Mouse (Mus musculus): ENCODE results near the gene Ninl.

The Ninl gene

DNA sequence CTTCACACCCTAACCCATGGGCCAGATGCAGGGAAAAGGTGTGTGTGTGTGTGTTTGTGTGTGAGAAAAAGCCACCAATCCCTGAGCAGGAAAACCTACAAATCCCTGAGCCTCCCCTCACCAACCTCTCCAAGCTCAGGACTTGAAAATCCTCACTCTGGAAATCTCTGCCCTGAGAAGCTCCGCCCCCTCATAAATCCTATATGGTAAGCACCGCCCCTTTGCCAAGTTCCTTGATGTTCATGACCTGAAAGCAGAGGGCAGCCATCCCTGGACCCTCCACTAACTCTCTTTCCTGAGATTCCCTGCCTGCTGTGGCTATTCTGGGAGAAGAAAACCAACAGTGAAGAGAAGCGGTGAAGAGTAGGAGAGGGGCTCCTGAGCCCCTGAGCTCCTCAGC, 40.2 kb downstream of the Ninl start:
- DNase-seq (ENCODE audit: extremely low spot score, low spot score): peak; percentile 47

DNA sequence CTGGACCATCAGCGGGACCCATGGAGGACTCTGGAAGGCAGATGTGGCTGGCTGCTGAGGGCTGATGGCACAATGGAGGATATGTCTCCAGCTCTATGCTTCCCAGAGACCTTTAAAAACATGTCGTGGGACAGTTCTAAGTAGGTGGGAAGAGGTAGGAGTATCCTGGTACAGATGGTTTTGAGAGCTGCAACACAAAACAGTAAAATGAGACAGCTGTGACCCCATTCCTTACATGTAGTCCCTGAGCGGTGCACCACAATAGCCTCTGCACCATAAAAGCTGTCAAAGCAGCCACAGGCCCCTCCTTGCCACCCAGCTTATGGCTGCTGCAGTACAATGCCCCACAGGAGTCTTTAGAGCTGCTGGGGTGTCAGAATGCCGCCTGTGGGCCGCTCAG, 41.6 kb downstream of the Ninl start:
- no peak for DNase-seq (ENCODE audit: extremely low spot score, low spot score)

DNA sequence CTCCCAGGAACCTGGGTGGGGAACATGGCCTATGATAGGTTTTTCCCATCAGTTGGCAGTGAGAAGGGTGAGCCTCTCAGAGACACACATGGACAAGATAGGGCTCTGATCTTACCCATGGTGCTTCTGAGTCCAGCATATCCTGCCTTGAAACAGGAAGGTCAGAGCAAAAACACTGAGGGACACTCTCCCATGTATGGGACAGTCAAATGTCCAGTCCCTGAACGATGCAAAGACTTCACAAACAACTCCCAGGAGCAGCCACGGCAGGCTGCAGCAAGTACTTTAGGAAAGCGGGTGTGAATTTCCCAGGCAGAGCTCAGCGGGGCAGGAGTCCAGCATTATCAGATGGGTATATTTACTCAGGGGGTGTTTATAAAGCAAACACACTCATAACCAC, 43.9 kb downstream of the Ninl start:
- DNase-seq (ENCODE audit: extremely low spot score, low spot score): no peak

GRCm38 (mm10) chr2:150991050-150991449, 48.1 kb downstream of the Ninl start:
- no peak for DNase-seq (ENCODE audit: extremely low spot score, low spot score)

DNA sequence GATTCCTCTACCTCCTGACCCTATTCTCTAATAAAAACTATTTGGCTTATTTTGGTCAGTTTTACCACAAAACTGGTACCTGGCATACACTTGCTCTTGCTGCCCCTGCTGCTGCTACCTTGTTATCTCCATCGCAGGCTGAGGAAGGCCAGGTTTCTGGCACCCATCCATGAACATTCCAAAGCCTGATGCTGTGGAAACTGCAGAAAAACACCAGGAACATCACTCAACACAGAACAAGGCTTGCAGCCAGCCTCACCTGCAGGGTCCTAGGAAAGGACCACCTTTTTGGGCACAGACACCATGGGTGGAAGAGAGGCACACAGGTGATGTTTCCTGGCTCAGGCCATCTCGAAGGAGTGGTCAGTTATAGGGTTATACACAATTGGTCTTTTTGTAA, 48.7 kb downstream of the Ninl start:
- DNase-seq (ENCODE audit: extremely low spot score, low spot score): no peak

GRCm38 (mm10) chr2:150985359-150985758, 53.8 kb downstream of the Ninl start:
- no peak for DNase-seq (ENCODE audit: extremely low spot score, low spot score)

GRCm38 (mm10) chr2:150982051-150982450, 57.1 kb downstream of the Ninl start:
- DNase-seq (ENCODE audit: extremely low spot score, low spot score): no peak

DNA sequence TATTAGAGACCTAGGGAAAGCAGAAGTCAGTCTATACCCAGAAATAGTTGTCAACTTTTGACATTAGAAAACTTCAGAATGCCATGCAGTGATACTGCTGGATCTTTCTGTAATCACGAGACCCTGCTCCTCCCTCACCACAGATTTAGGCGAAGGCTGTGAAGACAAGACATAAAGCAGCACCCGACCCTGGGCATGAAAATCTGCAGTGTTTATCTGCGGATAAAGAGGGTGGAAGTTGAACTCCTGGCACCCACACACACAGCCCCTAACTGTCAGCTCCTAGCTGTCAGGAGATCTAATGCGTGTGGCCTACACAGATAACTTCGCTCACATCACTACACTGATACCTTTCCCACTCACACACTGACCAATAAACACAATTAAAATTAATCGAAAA, 57.7 kb downstream of the Ninl start:
- DNase-seq (ENCODE audit: extremely low spot score, low spot score): peak; percentile 4

GRCm38 (mm10) chr2:150979861-150980620, 59.1 kb downstream of the Ninl start:
- DNase-seq (ENCODE audit: extremely low spot score, low spot score): peak; percentile 8

GRCm38 (mm10) chr2:150978791-150979190, 60.4 kb downstream of the Ninl start:
- peak; percentile 10 for DNase-seq (ENCODE audit: extremely low spot score, low spot score)

GRCm38 (mm10) chr2:150977676-150978075, 61.5 kb downstream of the Ninl start:
- no peak for DNase-seq (ENCODE audit: extremely low spot score, low spot score)

- peak; percentile 8 for DNase-seq (ENCODE audit: extremely low spot score, low spot score)
Observed at GRCm38 (mm10) chr2:150976871-150977270, 62.3 kb downstream of the Ninl start.

GRCm38 (mm10) chr2:150973401-150974115, 65.6 kb downstream of the Ninl start:
- DNase-seq (ENCODE audit: extremely low spot score, low spot score): peak; percentile 8

GRCm38 (mm10) chr2:150972681-150973080, 66.5 kb downstream of the Ninl start:
- peak; percentile 4 for DNase-seq (ENCODE audit: extremely low spot score, low spot score)

DNA sequence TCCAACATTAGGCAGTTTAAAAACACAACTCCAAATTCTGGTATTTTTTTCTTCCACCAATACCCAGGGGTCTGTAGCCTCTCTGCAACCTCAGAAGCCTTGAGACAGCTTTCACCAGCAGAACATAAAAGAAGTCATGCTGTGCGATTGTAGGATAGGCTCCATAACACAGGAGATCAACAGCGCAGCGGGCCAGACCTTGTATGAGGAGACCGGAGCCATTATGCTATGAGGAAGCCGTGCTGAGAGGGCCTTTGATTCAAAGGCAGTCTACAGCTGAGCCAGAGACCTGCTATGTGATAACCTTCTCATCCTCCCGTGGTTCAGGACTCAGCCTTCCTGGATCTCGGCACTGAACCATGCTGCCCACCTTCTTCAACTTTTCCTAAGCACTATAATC, 67.3 kb downstream of the Ninl start:
- peak; percentile 5 for DNase-seq (ENCODE audit: extremely low spot score, low spot score)

DNA sequence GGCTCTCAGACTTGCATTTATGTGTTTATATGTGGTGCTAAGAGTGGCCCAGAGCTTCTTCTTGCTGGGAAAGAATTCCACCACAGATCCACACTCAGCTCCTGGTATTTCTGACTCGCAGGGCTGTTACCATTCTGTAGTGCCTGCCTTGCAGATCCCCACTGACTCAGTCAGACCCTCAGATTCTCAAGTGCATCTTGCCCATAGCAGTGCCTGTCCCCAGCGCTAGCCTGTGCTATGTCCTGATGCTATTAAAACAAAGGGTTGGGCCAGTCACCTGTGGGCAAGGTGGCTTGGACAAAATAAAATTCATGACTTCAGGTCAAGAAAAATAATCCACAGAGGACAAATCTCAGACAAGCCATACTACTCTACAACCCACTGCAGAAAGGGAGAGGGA, 70.0 kb downstream of the Ninl start:
- DNase-seq (ENCODE audit: extremely low spot score, low spot score): no peak

GRCm38 (mm10) chr2:150967491-150967890, 71.7 kb downstream of the Ninl start:
- no peak for DNase-seq (ENCODE audit: extremely low spot score, low spot score)

- DNase-seq (ENCODE audit: extremely low spot score, low spot score): no peak
Observed at GRCm38 (mm10) chr2:150965951-150966350, 73.2 kb downstream of the Ninl start.

- DNase-seq (ENCODE audit: extremely low spot score, low spot score): no peak
Observed at GRCm38 (mm10) chr2:150964641-150965040, 74.5 kb downstream of the Ninl start.

DNA sequence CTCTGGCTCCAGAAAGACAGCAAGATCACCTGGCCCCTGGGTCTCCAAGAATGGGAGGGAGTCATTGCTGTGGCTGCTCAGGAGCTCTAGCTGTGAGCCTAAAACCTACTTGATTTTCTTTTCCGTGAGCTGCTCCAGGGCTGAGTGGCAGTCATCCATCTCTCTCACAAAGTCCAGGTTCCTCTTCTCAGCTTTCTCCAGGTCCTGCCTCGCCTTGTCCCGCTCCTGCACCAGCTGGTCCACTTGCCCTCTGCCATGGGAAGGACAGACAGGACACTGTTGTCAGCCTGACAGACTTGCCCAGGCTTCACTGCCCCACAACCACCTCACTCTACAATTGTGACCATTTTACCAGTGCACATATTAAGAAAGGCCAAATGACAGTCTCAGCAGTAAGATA, 75.9 kb downstream of the Ninl start:
- DNase-seq (ENCODE audit: extremely low spot score, low spot score): no peak

GRCm38 (mm10) chr2:150959521-150959920, 79.7 kb downstream of the Ninl start:
- no peak for DNase-seq (ENCODE audit: extremely low spot score, low spot score)

DNA sequence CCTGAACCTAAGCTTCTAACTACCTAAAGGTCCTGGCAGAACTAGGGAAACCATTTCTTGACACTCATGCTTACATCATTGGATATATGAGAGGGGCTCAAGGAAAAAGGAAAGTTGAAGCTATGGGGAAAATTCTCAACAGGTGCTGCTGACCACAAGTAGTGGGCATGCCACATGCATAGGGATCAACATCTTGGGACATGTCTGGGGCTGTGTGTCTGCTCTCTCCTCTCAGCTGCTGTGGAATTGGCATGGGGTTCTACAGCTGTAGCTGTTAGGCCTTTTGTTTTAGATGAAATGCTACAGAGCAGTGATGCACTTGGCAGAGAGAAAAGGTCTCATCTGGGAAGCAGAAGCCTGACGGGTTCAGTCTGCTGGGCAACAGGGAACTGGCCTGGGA, 83.3 kb downstream of the Ninl start:
- no peak for DNase-seq (ENCODE audit: extremely low spot score, low spot score)

DNA sequence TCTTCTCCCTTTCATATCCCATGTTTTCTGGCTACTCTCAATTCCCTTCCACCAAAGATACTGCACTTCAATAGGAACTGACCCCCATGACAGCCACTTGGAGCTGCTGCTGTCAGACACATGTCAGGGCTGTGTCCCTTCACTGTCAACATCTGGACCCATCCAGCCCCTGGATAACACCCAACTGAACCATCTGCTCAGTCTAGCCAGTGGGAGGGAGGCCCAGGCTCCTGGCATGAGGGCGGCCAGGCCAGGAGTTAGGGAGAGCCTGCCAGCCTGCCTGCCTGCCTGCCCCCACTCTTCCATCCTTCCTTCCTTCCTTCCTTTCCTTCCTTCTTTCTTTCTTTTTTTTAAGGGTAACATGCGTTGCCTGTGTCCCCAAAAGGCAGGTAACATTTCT, 88.0 kb downstream of the Ninl start:
- DNase-seq (ENCODE audit: extremely low spot score, low spot score): no peak

Measured in neural tube, embryonic 10.5 days (tissue).